Mouse (Mus musculus) liver, adult 2 months (tissue): ENCODE data around the gene Cd9.

Experiments used
- CTCF ChIP-seq: fragments of 200-500 bp; IDR thresholded peaks from 2 replicates; pipeline ENCODE4 v1.5.1; 2011; ENCODE audit warnings: low read depth, low read length, control low read depth
- POLR2A ChIP-seq: fragments of 200-500 bp; IDR thresholded peaks from 2 replicates; pipeline ENCODE4 v1.6.1; 2011; ENCODE audit warnings: low read length, control low read depth; ENCODE audit not compliant: insufficient read depth; ENCODE audit errors: extremely low read depth

GRCm38 (mm10) chr6:125526066-125526465, 31.5 kb upstream of the Cd9 start:
- TF ChIP-seq CTCF (no peak), POLR2A (no peak)
